Mouse (Mus musculus) adrenal gland, postnatal 4 days (tissue): ENCODE results near the gene Lrpprc. TPM values are rescaled to one million over a fixed set of nuclear protein-coding genes. Genes with fewer than 3 reads are reported as not detected.

ENCODE experiments used
- DNase-seq, 2 experiments: peaks; one replicate each; pipeline ENCODE4 v3.0.0; 2021 to 2022; ENCODE audit warnings: low spot score in 2 of 2, mixed read lengths in 2 of 2
- total RNA-seq, 2 experiments: library from RNA; stranded (reverse); gene quantifications; 2 replicates each; pipeline ENCODE4 v1.2.3; 2021

Gene Lrpprc
- total RNA-seq, 2 experiments from 2014 or later: 72.0 to 75.0 TPM

DNA sequence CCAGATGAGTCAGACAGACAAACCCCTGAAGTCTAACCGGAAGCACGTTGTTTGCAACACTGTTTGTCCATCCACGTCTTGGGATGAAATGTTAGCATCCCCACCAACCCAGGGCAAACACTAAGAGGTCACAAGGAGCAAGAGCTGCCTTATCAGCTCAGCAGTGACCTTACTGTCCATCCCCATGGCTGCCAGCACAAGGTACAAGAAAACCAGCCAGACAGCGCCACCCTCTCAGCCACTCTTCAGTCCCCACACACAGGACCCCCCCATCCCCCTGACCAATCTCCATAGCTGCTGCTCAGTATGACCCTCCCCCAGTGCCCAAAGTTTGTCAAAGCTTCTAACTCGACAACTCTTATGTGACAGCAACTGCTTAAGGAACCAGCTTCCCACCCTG lies 73.2 kb downstream of the Lrpprc start:
- no peak for DNase-seq

DNA sequence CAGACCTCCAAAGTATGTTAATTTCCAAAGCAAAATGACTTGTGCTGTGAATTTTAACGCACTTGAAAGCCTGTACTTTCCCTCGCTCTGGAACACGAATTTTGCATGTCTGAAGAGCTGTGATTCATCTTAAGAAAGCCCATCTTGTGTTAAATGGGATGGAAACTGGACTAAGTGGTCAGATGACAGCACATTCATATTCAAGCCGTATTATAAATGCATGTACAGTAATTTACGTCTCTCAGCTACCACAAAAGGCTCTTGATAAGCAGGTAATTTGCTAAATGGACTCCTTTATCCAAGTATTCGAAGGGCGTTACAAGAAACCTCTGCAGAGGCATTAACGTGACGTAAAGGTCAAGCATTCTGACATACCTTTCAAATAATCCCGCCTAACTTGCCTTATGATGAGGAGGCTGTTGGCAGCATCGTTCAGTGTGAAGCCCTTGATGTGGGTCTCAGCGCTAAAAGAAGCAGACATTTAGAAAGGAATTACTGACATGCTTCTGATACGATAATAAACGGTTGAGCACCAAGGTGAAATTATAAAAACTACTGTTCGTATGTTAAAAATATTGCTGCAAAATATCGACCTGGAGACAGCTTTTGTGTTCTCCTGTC lies 74.2 kb downstream of the Lrpprc start:
- DNase-seq: no peak

DNA sequence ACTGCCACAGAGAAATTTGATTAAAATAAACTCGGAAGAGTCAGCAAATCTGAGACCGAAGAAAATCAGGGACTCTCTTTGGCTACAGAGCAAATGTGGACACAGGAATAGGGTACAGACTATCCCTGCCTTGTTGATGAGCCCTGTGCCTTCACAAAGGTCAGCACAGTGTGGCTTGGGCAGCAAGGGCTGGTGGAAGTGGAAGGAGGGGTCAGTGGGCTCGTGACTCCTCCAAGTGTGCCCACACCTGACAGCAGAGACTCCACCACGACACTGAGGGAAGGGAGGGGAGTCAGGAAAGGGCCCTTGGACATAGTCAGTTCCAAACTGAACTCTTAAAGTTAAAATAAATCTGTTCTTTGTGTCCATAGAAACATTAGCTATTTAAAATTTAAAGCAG lies 75.7 kb downstream of the Lrpprc start:
- no peak for DNase-seq

- DNase-seq: no peak
Observed at GRCm38 (mm10) chr17:84713563-84714164, 76.9 kb downstream of the Lrpprc start.

GRCm38 (mm10) chr17:84709403-84709851 lies 81.2 kb downstream of the Lrpprc start:
- no peak for DNase-seq

GRCm38 (mm10) chr17:84708818-84709217 lies 81.8 kb downstream of the Lrpprc start:
- no peak for DNase-seq

- DNase-seq: no peak
Observed at GRCm38 (mm10) chr17:84707407-84707806, 83.2 kb downstream of the Lrpprc start.

- DNase-seq: no peak
Observed at GRCm38 (mm10) chr17:84698727-84699126, 91.9 kb downstream of the Lrpprc start.

DNA sequence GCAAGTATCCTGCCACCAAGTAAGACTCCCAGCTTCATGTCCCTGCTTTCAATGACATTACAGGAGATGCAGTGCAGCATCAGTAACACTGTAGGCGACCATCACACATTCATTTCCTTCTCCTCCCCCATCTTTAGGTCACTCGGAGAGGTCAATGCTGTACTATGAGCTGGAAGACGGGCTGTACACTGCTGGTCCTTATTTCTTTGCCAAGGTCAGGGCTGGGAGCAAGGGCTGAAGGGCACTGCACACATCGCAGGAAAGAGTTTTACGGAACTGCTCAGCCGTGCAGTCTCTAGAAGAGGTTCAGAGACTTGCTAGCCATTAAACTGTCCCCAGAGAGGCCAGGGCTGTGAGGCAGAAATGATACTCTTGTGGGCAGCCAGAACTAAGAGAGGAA lies 94.1 kb downstream of the Lrpprc start:
- no peak for DNase-seq

DNA sequence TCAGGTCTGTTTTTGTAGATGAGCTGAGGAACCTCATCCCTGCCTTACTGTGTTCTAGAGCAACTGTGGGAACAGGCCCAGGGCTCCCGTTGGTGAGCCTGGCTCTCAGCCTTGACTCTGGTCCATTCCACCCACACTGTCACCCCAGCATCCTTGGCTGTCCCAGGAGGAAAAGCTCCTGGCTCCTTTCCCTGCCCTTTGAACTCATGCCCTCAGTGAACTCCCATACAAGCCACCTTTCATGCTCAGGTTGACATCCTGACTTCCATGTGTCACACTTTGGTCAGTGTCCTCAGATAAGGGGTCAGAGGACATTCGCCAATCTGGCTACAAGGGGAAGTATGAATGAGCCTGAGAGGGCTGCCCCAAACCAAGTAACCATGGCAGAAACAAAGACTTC lies 96.8 kb downstream of the Lrpprc start:
- DNase-seq: no peak

- DNase-seq: no peak
Observed at GRCm38 (mm10) chr17:84690111-84690510, 100.5 kb downstream of the Lrpprc start.

GRCm38 (mm10) chr17:84689316-84689715 lies 101.3 kb downstream of the Lrpprc start:
- no peak for DNase-seq

- DNase-seq: no peak
Observed at GRCm38 (mm10) chr17:84688834-84689233, 101.8 kb downstream of the Lrpprc start.

DNA sequence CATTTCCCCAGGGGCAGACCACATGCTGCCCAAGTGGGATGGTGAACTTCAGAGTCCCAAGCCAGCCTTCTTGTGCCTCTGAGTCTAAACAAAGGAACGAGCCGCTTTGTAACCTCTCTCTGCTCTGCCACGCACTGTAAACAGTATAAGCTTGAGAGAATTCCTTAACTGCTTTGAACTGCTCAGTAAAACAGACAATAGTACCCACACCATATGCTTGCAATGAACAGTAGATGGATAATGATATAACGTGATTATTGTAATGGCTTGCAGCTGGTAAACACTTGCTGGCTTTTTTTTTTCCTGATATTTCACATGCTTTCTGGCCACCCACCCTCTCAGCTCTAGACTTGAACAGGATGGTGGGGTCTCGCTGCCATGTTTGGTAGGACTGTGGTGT lies 102.6 kb downstream of the Lrpprc start:
- DNase-seq: no peak

- DNase-seq: no peak
Observed at GRCm38 (mm10) chr17:84685286-84685685, 105.3 kb downstream of the Lrpprc start.

DNA sequence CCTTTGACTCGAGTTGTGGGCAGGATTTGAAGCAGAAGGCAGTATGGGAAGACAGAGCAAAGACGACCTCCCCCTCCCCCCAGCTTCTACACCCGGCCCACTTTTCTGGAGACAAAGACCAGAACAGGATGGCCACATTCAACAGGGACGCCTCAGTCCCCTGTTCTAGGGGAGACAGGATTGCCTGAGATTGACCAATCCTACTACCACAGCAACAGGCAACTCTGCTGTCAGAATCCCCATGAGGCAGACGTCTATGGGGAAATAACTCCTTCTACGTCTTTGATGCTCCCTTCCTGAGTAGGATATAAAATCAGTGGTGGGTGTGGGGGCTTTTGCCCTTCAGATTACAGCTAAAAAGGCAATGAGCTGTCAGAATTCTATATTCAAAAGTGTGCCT lies 106.3 kb downstream of the Lrpprc start:
- DNase-seq: no peak

GRCm38 (mm10) chr17:84682734-84683717 lies 107.6 kb downstream of the Lrpprc start, which contains the start of gene Abcg5:
Gene Abcg5, minus strand, starts transcription at chr17:84683011.
- DNase-seq: no peak

- no peak for DNase-seq
Observed at GRCm38 (mm10) chr17:84681670-84682069, 108.9 kb downstream of the Lrpprc start.

- no peak for DNase-seq
Observed at GRCm38 (mm10) chr17:84677595-84677994, 113.0 kb downstream of the Lrpprc start.

GRCm38 (mm10) chr17:84675951-84676366 lies 114.6 kb downstream of the Lrpprc start, which contains the start of gene Abcg8:
Gene Abcg8, plus strand, starts transcription at chr17:84676302.
- no peak for DNase-seq

DNA sequence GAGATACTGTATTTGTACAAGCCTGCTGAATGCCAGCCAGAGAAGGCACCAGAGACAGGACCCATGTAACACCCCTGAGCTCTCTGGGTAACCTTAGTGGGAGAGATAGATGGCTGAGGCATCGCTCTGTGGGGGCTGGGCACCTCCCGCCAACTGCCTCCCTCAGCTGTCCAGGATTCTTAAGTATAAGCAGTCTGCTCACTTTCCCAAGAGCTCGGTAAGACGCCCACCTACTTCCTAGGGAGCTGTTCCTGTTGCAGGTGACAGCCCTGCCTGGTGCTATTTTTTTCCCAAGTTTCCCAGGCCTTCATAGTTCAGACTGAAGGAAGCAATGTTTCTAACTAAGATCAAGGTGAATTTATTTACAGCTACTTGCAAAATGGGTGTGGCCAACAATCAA lies 115.4 kb downstream of the Lrpprc start:
- no peak for DNase-seq

- no peak for DNase-seq
Observed at GRCm38 (mm10) chr17:84674048-84674447, 116.5 kb downstream of the Lrpprc start.
